Mouse (Mus musculus): ENCODE results near the gene Gm16451.
"Not testable (repeated sequence)": the region's sequence is repeated elsewhere in the genome, so short reads cannot be mapped to it uniquely, and the experiment has no call there.

Gm16451 gene

DNA sequence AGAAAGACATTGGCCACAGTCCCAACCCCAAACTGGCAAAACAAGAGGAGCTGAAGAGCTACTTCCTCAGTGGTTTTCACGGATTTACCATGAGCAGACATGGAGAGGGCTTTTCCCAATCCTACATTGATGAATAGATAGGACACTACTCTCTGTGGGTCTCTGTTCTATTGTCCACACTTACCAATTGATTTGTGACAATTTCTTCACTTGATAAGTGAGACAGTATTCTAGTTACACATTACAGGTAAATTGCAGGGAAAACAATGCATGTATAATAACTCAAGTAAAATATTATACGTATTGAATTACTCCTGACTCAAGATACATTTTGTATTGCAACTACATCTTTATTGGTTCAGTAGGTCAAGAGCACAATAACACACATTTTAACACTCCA, at the start of gene Gm16451:
Gene Gm16451 (minus strand): TSS at position 101 of the 400 bp plus-strand sequence.
- in situ Hi-C loops (cut with MboI, MseI), result not testable (repeated sequence)

DNA sequence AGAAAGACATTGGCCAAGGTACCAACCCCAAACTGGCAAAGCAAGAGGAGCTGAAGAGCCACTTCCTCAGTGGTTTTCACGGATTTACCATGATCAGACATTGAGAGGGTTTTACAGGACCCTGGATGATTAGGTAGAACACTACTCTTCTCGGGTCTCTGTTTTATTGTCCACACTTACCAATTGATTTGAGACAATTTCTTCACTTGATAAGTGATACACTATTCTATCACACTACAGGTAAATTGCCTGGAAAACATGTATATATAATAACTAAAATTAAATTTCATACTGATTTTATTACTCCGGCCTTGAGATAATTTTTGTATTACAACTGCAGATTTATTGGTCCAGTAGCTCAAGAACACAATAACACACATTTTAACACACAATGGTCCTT, 45.9 kb upstream of the Gm16451 start, which contains the start of gene Vmn1r142:
Gene Vmn1r142 (minus strand): TSS at position 101 of the 400 bp plus-strand sequence.
- in situ Hi-C loops (cut with MboI, MseI), result not testable (repeated sequence)

DNA sequence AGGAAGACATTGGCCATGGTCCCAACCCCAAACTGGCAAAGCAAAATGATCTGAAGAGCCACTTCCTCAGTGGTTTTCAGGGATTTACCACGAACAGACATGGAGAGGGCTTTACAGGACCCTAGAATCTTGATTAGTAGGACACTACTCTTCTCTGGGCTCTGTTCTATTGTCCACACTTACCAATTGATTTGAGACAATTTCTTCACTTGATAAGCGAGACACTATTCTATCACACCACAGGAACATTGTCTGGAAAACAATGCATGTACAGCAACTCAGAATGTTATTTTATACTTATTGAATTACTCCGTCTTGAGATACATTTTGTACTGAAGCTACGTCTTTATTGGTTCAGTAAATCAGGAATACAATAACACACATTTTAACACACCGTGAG, 16.6 kb upstream of the Gm16451 start, which contains the start of gene Gm10666:
Gene Gm10666 (minus strand): TSS at position 101 of the 400 bp plus-strand sequence.
- in situ Hi-C loops (cut with MboI, MseI), result loop anchor here (5.0 kb wide), 1 partner anchor 1997 kb away; the partner anchor contains the start of gene Vmn1r93

DNA sequence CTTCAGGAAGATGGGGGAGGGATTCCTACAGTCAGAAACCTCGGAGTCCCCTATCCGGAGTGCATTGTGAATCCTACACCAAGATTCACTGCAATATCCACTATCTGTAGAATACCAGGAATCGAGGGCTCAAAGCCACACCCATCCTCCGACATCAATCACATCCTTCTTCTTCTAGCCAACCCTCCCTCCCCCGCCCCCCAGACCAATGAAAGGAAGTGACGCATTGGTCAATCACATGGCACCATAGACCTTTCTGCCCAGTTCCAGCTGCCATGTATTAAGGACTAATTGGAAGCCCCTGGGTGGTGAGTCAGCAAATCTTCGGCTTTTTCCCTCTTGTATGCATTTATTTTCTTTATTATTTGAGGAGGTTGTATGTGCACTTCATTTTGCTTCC, 49.3 kb downstream of the Gm16451 start, which contains the start of gene Vmn1r139:
Gene Vmn1r139 (plus strand): TSS at position 301 of the 400 bp plus-strand sequence.
- in situ Hi-C loops (cut with MboI, MseI), result not testable (repeated sequence)
